Mouse (Mus musculus) embryonic facial prominence, embryonic 14.5 days (tissue): ENCODE results near the gene Gpc2. TPM values are rescaled to one million over a fixed set of nuclear protein-coding genes. Genes with fewer than 3 reads are reported as not detected.
A peak's percentile ranks its signal among the peaks of the same experiment; 100 is the strongest.

Experiments
- ATAC-seq: fragments of 200-750 bp; cut with Nextera tagmentation; 2 replicates; pipeline ENCODE4 v1.8.0; 2017; ENCODE audit warnings: low read depth, moderate number of reproducible peaks, moderate TSS enrichment
- DNase-seq: peaks from one replicate; pipeline ENCODE4 v3.0.0-alpha.2; 2015; ENCODE audit warnings: low spot score
- H3K27ac ChIP-seq: fragments of 300-500 bp; sonication (generic); replicated peaks from 2 replicates; pipeline ENCODE4 v1.5.1; 2014; ENCODE audit warnings: low read depth, mild to moderate bottlenecking, low read length, moderate library complexity
- H3K27me3 ChIP-seq: fragments of 300-500 bp; sonication (generic); replicated peaks from 2 replicates; pipeline ENCODE4 v1.6.1; 2014; ENCODE audit warnings: low read length; ENCODE audit not compliant: control insufficient read depth, insufficient read depth
- H3K36me3 ChIP-seq: fragments of 300-500 bp; sonication (generic); 2 replicates; pipeline ENCODE4 v1.6.1; 2014; ENCODE audit warnings: low read length, mixed read lengths; ENCODE audit not compliant: control insufficient read depth, insufficient read depth
- H3K4me1 ChIP-seq: fragments of 300-500 bp; sonication (generic); 2 replicates; pipeline ENCODE4 v1.6.1; 2014; ENCODE audit warnings: antibody characterized with exemption, low read length; ENCODE audit not compliant: control insufficient read depth, insufficient read depth
- H3K4me2 ChIP-seq: fragments of 300-500 bp; sonication (generic); 2 replicates; pipeline ENCODE4 v1.6.1; 2014; ENCODE audit warnings: low read depth, mild to moderate bottlenecking, low read length, moderate library complexity, mixed read lengths
- H3K4me3 ChIP-seq: fragments of 300-500 bp; sonication (generic); 2 replicates; pipeline ENCODE4 v1.5.1; 2014; ENCODE audit warnings: low read depth, mild to moderate bottlenecking, low read length
- H3K9ac ChIP-seq: fragments of 300-500 bp; sonication (generic); 2 replicates; pipeline ENCODE4 v1.6.1; 2014; ENCODE audit warnings: low read depth, mild to moderate bottlenecking, low read length, moderate library complexity, mixed read lengths
- H3K9me3 ChIP-seq: fragments of 300-500 bp; sonication (generic); 2 replicates; pipeline ENCODE4 v1.6.1; 2016; ENCODE audit warnings: low read length; ENCODE audit not compliant: control insufficient read depth
- WGBS: fragments of 180-500 bp; shearing (Covaris S2); extraction: QIAGEN DNeasy Blood & Tissue Kit; methylation state at CpG from one replicate; pipeline ENCODE4 v1.1.7; 2014; 5-methylcytosine and 5-hydroxymethylcytosine counted together
- polyA plus RNA-seq: library from polyadenylated mRNA; unstranded; fragments of >200 nt; fragmentation: Nextera tagmentation; extraction: Ambion mirVana; gene quantifications from 2 replicates; pipeline ENCODE4 v1.2.1, GENCODE M21; 2014

Gene Gpc2
- polyA plus RNA-seq, result 3.9 and 4.5 TPM in 2 replicates

DNA sequence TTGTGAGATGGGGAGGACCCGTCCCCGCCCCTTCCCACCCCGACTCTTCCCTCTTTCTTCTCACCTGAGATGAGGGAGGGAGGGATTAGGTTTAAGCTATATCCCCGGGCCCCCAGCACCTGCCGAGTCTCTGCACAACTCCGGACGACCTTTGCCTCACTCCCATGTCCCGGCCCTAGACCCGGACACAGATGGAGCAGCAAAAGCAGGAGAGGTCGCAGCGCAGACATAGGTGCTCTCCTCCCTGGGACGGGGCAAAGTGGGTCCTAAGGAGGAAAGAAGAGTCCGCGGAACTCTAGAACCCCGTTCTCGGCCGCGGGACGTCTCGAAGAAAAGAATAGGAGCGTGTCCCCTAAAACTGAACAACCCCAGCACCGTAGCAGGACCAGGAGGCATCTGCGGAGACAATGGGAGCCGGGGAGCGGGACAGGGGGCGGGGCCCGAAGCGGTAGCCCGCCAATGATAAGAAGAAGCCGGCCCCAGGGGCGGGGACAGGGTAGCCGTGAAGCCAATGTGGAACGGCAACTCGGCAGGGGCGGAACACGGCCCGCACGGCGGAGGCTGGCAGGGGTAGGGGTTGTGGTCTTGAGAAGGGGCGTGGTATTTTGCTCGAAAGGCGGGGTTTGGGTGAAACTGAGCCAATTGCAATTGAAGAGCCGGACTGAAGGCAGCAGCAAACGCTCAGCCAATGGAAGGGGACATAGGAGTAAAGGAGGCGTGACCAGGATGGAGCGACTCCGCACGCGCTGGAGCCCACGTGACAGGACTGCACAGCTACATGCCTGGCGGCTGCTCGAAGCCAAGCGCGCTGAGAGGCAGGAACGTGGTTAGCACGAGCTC, at the start of gene Gpc2, which contains the start of the genes Gm43720 and Stag3:
Gene Gpc2 (minus strand): TSS at position 421 of the 840 bp plus-strand sequence.
Gene Gm43720 (minus strand): TSS at position 374 of the 840 bp plus-strand sequence.
Gene Stag3 (plus strand): TSS at position 656 of the 840 bp plus-strand sequence.
- H3K9ac ChIP-seq, result peak within 1 kb of the TSS; percentile 73
- ATAC-seq, result peak; percentile 99
- under 1% methylated on average over 48 of the region's 56 CpGs for WGBS
- peak within 1 kb of the TSS; percentile 65 for H3K4me2 ChIP-seq
- DNase-seq, result peak; percentile 99
- H3K27ac ChIP-seq, result peak within 1 kb of the TSS; percentile 35; the same call in 1 of the 2 replicates
- H3K9me3 ChIP-seq, result 0 out of 2 replicates have a peak, but pooled peaks cover 8% of the 10 kb centered on the region
- H3K4me1 ChIP-seq, result peaks cover 24% of the 10 kb centered on the region
- peak within 1 kb of the TSS; percentile 58 for H3K4me3 ChIP-seq
- peaks cover 21% of the 10 kb centered on the region for H3K36me3 ChIP-seq
- H3K27me3 ChIP-seq, result no peaks in the 10 kb centered on the region

DNA sequence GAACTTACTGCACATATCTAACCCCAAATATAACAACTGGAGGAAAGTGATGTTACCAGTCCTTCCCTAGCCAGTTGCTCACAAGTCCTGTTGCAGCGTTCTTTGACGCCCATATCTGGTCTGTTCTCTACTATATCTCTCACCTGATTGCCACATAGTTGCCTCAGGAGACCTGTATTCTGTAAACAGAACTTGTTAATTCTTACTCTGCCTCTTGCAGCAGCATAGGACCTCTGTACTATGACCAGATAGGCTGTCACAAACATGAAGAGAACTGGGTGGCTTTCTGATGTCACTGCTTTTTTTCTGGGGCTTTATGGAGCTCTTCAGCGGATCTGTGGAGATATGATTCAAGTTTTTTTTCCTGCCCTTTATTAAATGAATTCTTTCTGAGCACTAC, 33.0 kb upstream of the Gpc2 start:
- DNase-seq (no peak), ATAC-seq (no peak)
- Histone ChIP-seq H3K4me3 (no peak overlapping the region), H3K4me1 (no peaks in the 10 kb centered on the region), H3K9ac (no peak overlapping the region), H3K27ac (no peak overlapping the region), H3K9me3 (no peaks in the 10 kb centered on the region), H3K4me2 (no peak overlapping the region), H3K27me3 (no peaks in the 10 kb centered on the region), H3K36me3 (no peaks in the 10 kb centered on the region; the same call in 1 of the 2 replicates)
- WGBS, result 90% methylated on average over 3 of the region's 3 CpGs

DNA sequence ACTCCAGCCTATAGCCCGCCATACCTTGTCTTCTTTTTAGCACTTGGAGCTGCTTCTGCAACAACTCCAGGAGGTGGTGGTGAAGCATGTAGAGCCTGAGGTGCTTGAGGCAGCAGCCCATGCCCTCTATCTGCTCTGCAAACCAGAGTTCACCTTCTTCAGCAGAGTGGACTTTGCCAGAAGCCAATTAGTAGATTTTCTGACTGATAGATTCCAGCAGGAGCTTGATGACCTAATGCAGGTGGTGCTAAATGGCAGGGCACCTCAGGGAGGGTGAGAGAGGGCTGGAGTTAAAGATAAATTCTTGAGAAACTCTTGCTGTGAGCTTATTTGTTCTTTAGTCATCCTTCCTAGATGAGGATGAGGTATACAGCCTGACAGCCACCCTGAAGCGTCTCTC, 19.8 kb upstream of the Gpc2 start:
- Histone ChIP-seq H3K27me3 (no peaks in the 10 kb centered on the region), H3K36me3 (no peaks in the 10 kb centered on the region), H3K4me1 (no peaks in the 10 kb centered on the region), H3K27ac (no peak overlapping the region), H3K4me2 (no peak overlapping the region), H3K4me3 (no peak overlapping the region), H3K9me3 (no peaks in the 10 kb centered on the region), H3K9ac (no peak overlapping the region)
- WGBS, result 82% methylated on average over 2 of the region's 2 CpGs
- ATAC-seq (no peak), DNase-seq (no peak)

DNA sequence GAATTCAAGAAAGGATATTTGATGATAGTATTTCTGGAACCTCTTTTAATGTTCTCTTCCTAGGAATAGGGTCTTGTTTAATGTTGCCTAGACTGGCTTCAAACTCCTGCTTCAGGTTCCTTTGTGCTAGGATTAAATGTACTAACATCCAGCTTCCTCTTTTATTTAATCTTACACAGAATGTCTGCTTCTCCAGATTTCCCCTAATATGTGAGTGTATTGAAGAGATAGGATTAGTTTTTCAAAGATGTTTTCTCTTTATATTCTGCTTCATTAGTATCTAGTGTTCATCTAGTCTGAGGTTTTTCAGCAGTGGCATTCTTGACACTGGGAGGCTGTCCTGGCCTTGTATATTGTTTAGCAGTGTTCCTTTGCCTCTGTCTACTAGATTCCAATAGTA, 14.4 kb upstream of the Gpc2 start:
- no peaks in the 10 kb centered on the region for H3K27me3 ChIP-seq
- H3K36me3 ChIP-seq, result no peaks in the 10 kb centered on the region
- H3K9ac ChIP-seq, result no peak overlapping the region
- no peaks in the 10 kb centered on the region for H3K9me3 ChIP-seq
- ATAC-seq (no peak), DNase-seq (no peak)
- no peak overlapping the region for H3K27ac ChIP-seq
- no peak overlapping the region for H3K4me2 ChIP-seq
- H3K4me3 ChIP-seq, result no peak overlapping the region
- H3K4me1 ChIP-seq, result no peaks in the 10 kb centered on the region

DNA sequence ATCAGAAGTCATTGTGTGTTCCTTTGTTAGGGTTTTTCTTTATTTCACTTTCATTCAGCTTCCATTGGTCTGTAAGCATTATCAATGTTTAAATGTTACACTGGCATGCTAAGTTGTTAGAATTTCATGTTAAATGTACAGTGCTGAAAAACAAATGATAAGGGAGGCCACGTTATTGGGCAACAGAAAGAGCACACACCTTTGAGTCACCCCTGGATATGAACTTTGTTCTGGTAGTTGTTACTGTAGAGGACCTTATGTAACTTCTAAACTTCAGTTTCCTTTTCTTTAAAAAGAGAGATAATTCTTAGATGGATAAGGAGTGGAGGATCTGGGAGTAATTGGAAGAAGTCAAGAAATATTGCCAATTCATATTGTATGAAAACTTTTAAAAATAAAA, 11.8 kb upstream of the Gpc2 start:
- H3K9me3 ChIP-seq, result no peaks in the 10 kb centered on the region
- H3K9ac ChIP-seq, result no peak overlapping the region
- H3K27me3 ChIP-seq, result no peaks in the 10 kb centered on the region
- no peaks in the 10 kb centered on the region for H3K36me3 ChIP-seq
- H3K4me1 ChIP-seq, result no peaks in the 10 kb centered on the region
- no peak for DNase-seq
- H3K4me2 ChIP-seq, result no peak overlapping the region
- WGBS, result 83% methylated on average over 1 of the region's 1 CpGs
- H3K4me3 ChIP-seq, result no peak overlapping the region
- H3K27ac ChIP-seq, result no peak overlapping the region
- no peak for ATAC-seq

DNA sequence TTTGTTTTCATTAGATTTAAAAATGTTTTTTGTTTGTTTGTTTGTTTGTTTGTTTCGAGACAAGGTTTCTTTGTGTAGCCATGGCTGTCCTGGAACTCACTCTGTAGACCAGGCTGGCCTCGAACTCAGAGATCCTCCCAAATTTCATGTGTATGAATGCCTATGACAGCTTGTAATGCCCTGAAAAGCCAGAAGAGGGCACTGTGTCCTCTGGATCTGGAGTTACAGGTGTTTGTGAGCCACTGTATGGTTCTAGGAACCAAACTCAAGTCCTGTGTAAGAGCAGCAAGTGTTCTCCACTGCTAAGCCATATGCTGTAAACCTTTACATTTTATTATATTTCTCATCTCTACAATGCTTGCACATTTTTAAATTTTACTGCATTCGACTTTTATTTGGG, 8.1 kb upstream of the Gpc2 start:
- 79% methylated on average over 3 of the region's 3 CpGs for WGBS
- Histone ChIP-seq H3K4me3 (no peak overlapping the region), H3K4me1 (no peaks in the 10 kb centered on the region), H3K36me3 (no peaks in the 10 kb centered on the region), H3K9me3 (no peaks in the 10 kb centered on the region), H3K27me3 (no peaks in the 10 kb centered on the region), H3K4me2 (no peak overlapping the region), H3K27ac (no peak overlapping the region), H3K9ac (no peak overlapping the region)
- no peak for DNase-seq
- ATAC-seq, result no peak

DNA sequence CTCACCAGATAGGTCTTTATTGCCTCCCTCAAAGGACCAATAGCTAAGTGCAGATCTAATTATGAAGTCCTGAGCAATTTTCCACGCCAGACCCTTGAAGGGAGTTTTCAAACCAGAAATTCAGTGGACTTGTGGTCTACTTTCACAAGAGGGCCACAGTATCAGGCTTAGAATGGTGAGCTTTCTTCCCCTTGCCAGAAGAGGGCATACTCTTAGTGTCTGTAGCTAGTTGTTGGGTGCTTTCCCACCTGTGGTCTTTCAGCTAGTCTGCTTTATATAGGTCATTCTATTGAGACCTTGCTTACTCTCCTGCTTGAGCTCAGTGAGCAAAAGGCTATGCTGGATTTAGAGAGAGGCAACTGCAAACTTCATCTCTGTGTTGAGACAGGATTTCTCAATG, 3.7 kb upstream of the Gpc2 start:
- H3K4me1 ChIP-seq, result peaks cover 7% of the 10 kb centered on the region
- 64% methylated on average over 1 of the region's 1 CpGs for WGBS
- H3K27me3 ChIP-seq, result no peaks in the 10 kb centered on the region
- H3K9me3 ChIP-seq, result 0 out of 2 replicates have a peak, but pooled peaks cover 8% of the 10 kb centered on the region
- H3K4me2 ChIP-seq, result no peak overlapping the region
- H3K27ac ChIP-seq, result no peak overlapping the region
- no peak for DNase-seq
- H3K4me3 ChIP-seq, result no peak overlapping the region
- H3K36me3 ChIP-seq, result no peaks in the 10 kb centered on the region
- no peak overlapping the region for H3K9ac ChIP-seq
- no peak for ATAC-seq

DNA sequence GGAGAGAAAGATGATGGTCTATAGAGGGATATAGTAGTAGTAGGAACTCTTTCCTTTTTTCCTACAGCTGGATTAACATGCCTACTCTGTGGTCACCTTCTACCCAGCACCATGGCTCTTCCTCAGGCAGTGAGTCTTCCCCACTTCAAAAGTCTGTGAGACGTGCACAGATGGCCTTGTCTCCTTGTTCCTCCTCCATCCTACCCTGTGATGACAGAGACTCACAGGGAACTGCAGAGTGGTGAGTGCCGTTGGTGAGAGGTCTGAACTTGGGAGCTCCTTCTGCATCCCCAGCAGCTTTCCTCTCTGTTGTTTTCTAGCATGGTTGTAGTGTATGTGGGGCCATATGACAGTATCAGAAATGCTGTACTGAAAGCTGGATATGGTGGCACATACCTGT, 2.0 kb upstream of the Gpc2 start:
- Histone ChIP-seq H3K9me3 (0 out of 2 replicates have a peak, but pooled peaks cover 8% of the 10 kb centered on the region), H3K27ac (no peak overlapping the region), H3K4me2 (no peak overlapping the region), H3K4me1 (peaks cover 13% of the 10 kb centered on the region), H3K4me3 (no peak overlapping the region), H3K27me3 (no peaks in the 10 kb centered on the region), H3K36me3 (peaks cover 8% of the 10 kb centered on the region), H3K9ac (no peak overlapping the region)
- WGBS, result 87% methylated on average over 2 of the region's 2 CpGs
- DNase-seq (no peak), ATAC-seq (no peak)

DNA sequence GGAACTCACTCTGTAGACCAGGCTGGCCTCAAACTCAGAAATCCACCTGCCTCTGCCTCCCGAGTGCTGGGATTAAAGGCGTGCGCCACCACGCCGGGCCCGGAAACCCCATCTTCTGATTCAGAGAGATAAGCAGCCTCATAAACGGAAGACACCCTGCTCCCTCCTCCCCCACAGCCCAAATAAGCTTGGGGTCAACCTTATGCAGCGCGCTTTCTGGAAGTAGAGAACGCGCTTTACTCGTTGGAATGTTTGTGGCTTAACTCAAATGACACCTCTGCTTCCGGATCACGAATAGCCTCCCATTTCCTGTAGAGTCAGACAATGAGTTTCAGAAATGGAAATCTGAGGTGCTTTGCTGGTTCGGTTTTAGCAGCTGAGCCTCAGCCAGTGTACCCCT, 1.0 kb upstream of the Gpc2 start:
- DNase-seq, result no peak
- peaks cover 14% of the 10 kb centered on the region for H3K36me3 ChIP-seq
- no peak for ATAC-seq
- H3K4me1 ChIP-seq, result peaks cover 14% of the 10 kb centered on the region
- 93% methylated on average over 15 of the region's 15 CpGs for WGBS
- H3K9me3 ChIP-seq, result 0 out of 2 replicates have a peak, but pooled peaks cover 8% of the 10 kb centered on the region
- H3K27ac ChIP-seq, result no peak overlapping the region
- H3K27me3 ChIP-seq, result no peaks in the 10 kb centered on the region
- no peak overlapping the region for H3K9ac ChIP-seq
- no peak overlapping the region for H3K4me3 ChIP-seq
- H3K4me2 ChIP-seq, result no peak overlapping the region
